Mouse (Mus musculus): ENCODE data around the gene Furin. TPM values are rescaled to one million over a fixed set of nuclear protein-coding genes. Genes with fewer than 3 reads are reported as not detected.

Gene Furin
- polyA plus RNA-seq, 1 experiment = 35.7 TPM

- H3K27me3 ChIP-seq (ENCODE audit: control insufficient read depth, insufficient read depth, low read length) = no peaks in the 10 kb centered on the region
- H3K36me3 ChIP-seq (ENCODE audit: control insufficient read depth, insufficient read depth, low read length) = no peaks in the 10 kb centered on the region
- DNase-seq (ENCODE audit: low read depth in 1 of 2, low spot score in 2 of 2) = no peak
- H3K27ac ChIP-seq (ENCODE audit: insufficient read depth, low read length) = no peak overlapping the region
- H3K4me3 ChIP-seq (ENCODE audit: extremely low read depth, insufficient read depth, insufficient read length) = no peak overlapping the region
- 89% methylated on average over 11 of the region's 11 CpGs for WGBS
- TF ChIP-seq CTCF (IDR thresholded peaks at IDR 0.05; ENCODE audit: extremely low read depth, insufficient read depth, insufficient read length, insufficient replicate concordance) (no peak), POLR2A (IDR thresholded peaks at IDR 0.05; ENCODE audit: low read depth, low read length) (no peak)
- H3K4me1 ChIP-seq (ENCODE audit: control insufficient read depth, insufficient read depth, insufficient read length) = peaks cover 8% of the 10 kb centered on the region; the same call in 1 of the 2 replicates
Observed at GRCm38 (mm10) chr7:80441986-80442904, 37.0 kb upstream of the Furin start.

GRCm38 (mm10) chr7:80440685-80441084 lies 35.4 kb upstream of the Furin start:
- Histone ChIP-seq H3K27me3 (ENCODE audit: control insufficient read depth, insufficient read depth, low read length) (no peaks in the 10 kb centered on the region), H3K4me3 (ENCODE audit: extremely low read depth, insufficient read depth, insufficient read length) (no peak overlapping the region), H3K27ac (ENCODE audit: insufficient read depth, low read length) (no peak overlapping the region), H3K4me1 (ENCODE audit: control insufficient read depth, insufficient read depth, insufficient read length) (peaks cover 3% of the 10 kb centered on the region; the same call in 1 of the 2 replicates), H3K36me3 (ENCODE audit: control insufficient read depth, insufficient read depth, low read length) (no peaks in the 10 kb centered on the region)
- DNase-seq (ENCODE audit: low read depth in 1 of 2, low spot score in 2 of 2) = no peak
- no peak for TF ChIP-seq CTCF (IDR thresholded peaks at IDR 0.05; ENCODE audit: extremely low read depth, insufficient read depth, insufficient read length, insufficient replicate concordance)
- 71% methylated on average over 4 of the region's 4 CpGs for WGBS

GRCm38 (mm10) chr7:80439789-80440488 lies 34.7 kb upstream of the Furin start:
- TF ChIP-seq POLR2A (IDR thresholded peaks at IDR 0.05; ENCODE audit: low read depth, low read length) (no peak), CTCF (IDR thresholded peaks at IDR 0.05; ENCODE audit: extremely low read depth, insufficient read depth, insufficient read length, insufficient replicate concordance) (no peak)
- no peaks in the 10 kb centered on the region for H3K36me3 ChIP-seq (ENCODE audit: control insufficient read depth, insufficient read depth, low read length)
- 62% methylated on average over 10 of the region's 10 CpGs for WGBS
- no peak for DNase-seq (ENCODE audit: low read depth in 1 of 2, low spot score in 2 of 2)
- no peak overlapping the region for H3K4me3 ChIP-seq (ENCODE audit: extremely low read depth, insufficient read depth, insufficient read length)
- no peak overlapping the region for H3K27ac ChIP-seq (ENCODE audit: insufficient read depth, low read length)
- H3K4me1 ChIP-seq (ENCODE audit: control insufficient read depth, insufficient read depth, insufficient read length) = peaks cover 2% of the 10 kb centered on the region; the same call in 1 of the 2 replicates
- no peaks in the 10 kb centered on the region for H3K27me3 ChIP-seq (ENCODE audit: control insufficient read depth, insufficient read depth, low read length)

GRCm38 (mm10) chr7:80439032-80439760 lies 34.0 kb upstream of the Furin start:
- WGBS = 66% methylated on average over 15 of the region's 15 CpGs
- no peak for DNase-seq (ENCODE audit: low read depth in 1 of 2, low spot score in 2 of 2)
- TF ChIP-seq CTCF (IDR thresholded peaks at IDR 0.05; ENCODE audit: extremely low read depth, insufficient read depth, insufficient read length, insufficient replicate concordance) (no peak), POLR2A (IDR thresholded peaks at IDR 0.05; ENCODE audit: low read depth, low read length) (no peak)
- Histone ChIP-seq H3K4me3 (ENCODE audit: extremely low read depth, insufficient read depth, insufficient read length) (no peak overlapping the region), H3K27ac (ENCODE audit: insufficient read depth, low read length) (no peak overlapping the region), H3K4me1 (ENCODE audit: control insufficient read depth, insufficient read depth, insufficient read length) (no peaks in the 10 kb centered on the region), H3K27me3 (ENCODE audit: control insufficient read depth, insufficient read depth, low read length) (no peaks in the 10 kb centered on the region), H3K36me3 (ENCODE audit: control insufficient read depth, insufficient read depth, low read length) (no peaks in the 10 kb centered on the region)

GRCm38 (mm10) chr7:80436571-80436970 lies 31.3 kb upstream of the Furin start:
- Histone ChIP-seq H3K4me3 (ENCODE audit: extremely low read depth, insufficient read depth, insufficient read length) (no peak overlapping the region), H3K27me3 (ENCODE audit: control insufficient read depth, insufficient read depth, low read length) (no peaks in the 10 kb centered on the region), H3K36me3 (ENCODE audit: control insufficient read depth, insufficient read depth, low read length) (no peaks in the 10 kb centered on the region), H3K27ac (ENCODE audit: insufficient read depth, low read length) (no peak overlapping the region), H3K4me1 (ENCODE audit: control insufficient read depth, insufficient read depth, insufficient read length) (no peaks in the 10 kb centered on the region)
- TF ChIP-seq CTCF (IDR thresholded peaks at IDR 0.05; ENCODE audit: extremely low read depth, insufficient read depth, insufficient read length, insufficient replicate concordance) = no peak
- TF ChIP-seq POLR2A (IDR thresholded peaks at IDR 0.05; ENCODE audit: low read depth, low read length) = no peak
- DNase-seq (ENCODE audit: low read depth in 1 of 2, low spot score in 2 of 2) = no peak
- WGBS = 82% methylated on average over 7 of the region's 7 CpGs

GRCm38 (mm10) chr7:80435594-80435993 lies 30.4 kb upstream of the Furin start:
- H3K4me3 ChIP-seq (ENCODE audit: extremely low read depth, insufficient read depth, insufficient read length) = no peak overlapping the region
- H3K27me3 ChIP-seq (ENCODE audit: control insufficient read depth, insufficient read depth, low read length) = no peaks in the 10 kb centered on the region
- no peaks in the 10 kb centered on the region for H3K36me3 ChIP-seq (ENCODE audit: control insufficient read depth, insufficient read depth, low read length)
- DNase-seq (ENCODE audit: low read depth in 1 of 2, low spot score in 2 of 2) = no peak
- TF ChIP-seq CTCF (IDR thresholded peaks at IDR 0.05; ENCODE audit: extremely low read depth, insufficient read depth, insufficient read length, insufficient replicate concordance) (no peak), POLR2A (IDR thresholded peaks at IDR 0.05; ENCODE audit: low read depth, low read length) (no peak)
- WGBS = 81% methylated on average over 3 of the region's 3 CpGs
- H3K27ac ChIP-seq (ENCODE audit: insufficient read depth, low read length) = no peak overlapping the region
- no peaks in the 10 kb centered on the region for H3K4me1 ChIP-seq (ENCODE audit: control insufficient read depth, insufficient read depth, insufficient read length)
